Mouse (Mus musculus): Measurements from ENCODE around the gene A530016L24Rik. TPM values are rescaled to one million over a fixed set of nuclear protein-coding genes. Genes with fewer than 3 reads are reported as not detected.

A530016L24Rik gene
- total and polyA plus RNA-seq, 3 experiments: not detected

DNA sequence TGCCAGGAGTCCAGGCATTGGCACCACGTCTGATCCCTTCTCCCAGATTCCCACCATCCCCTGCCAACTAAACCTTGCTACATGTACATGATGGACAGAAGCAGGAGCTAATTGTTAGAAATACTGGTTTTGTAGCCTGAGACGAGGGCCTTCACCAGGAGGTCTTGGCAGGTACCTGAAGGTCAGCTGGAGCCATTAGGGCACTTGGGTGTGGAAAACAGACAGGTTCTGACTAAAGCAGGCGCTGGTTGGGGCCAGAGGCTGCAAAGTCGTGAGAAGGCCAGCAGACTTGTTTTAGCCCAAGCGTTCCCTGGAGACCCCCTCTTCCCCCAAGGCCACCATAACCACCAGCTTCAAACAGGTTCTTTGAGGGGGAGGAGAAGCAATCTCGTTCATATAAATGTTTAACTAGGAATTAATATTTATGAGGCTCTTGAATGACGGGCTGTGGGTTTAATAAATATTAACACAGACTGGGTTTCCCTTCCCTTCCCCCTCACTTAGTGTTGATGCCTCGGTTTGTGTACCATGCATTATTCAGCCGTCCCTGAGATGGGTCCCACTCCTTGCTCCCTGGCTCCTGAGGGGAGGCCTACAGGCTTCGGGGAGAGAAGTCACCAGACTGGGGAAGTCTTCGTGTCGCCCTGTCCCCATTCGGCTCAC, 53.1 kb downstream of the A530016L24Rik start:
- H3K27ac ChIP-seq (ENCODE audit: insufficient read depth, low read depth): no peak overlapping the region
- no peaks in the 10 kb centered on the region for H3K9me3 ChIP-seq (replicated peaks; ENCODE audit: low read length)
- H3K4me1 ChIP-seq (ENCODE audit: control insufficient read depth in 1 of 2, insufficient read depth in 2 of 2): peaks cover 4 to 23% of the 10 kb centered on the region in 2 experiments
- DNase-seq (ENCODE audit: extremely low read depth): no peak
- H3K27me3 ChIP-seq (replicated peaks): peaks cover 52% of the 10 kb centered on the region
- no peaks in the 10 kb centered on the region for H3K79me2 ChIP-seq (replicated peaks; ENCODE audit: control insufficient read depth, extremely low read depth, insufficient read depth, poor library complexity, severe bottlenecking)
- no peak overlapping the region for H3K4me3 ChIP-seq (replicated peaks in 1 of 3; ENCODE audit: low read depth in 2 of 3, low read length in 2 of 3, poor library complexity in 1 of 3)
- 0 out of 2 replicates have a peak overlapping the region, but pooled peaks have one; percentile 25 for H3K4me2 ChIP-seq (ENCODE audit: insufficient read depth, low read depth, poor library complexity, severe bottlenecking)
- no peak overlapping the region for H3K9ac ChIP-seq (ENCODE audit: insufficient read depth, low read depth)
- no peak for TF ChIP-seq POLR2A (IDR thresholded peaks at IDR 0.05; ENCODE audit: low read depth, low read length)
- TF ChIP-seq HCFC1 (IDR thresholded peaks at IDR 0.05; ENCODE audit: low read depth, low read length): no peak
- TF ChIP-seq JUN (IDR thresholded peaks at IDR 0.05; ENCODE audit: insufficient read depth, low read depth, low read length): no peak
- TF ChIP-seq NRF1 (IDR thresholded peaks at IDR 0.05; ENCODE audit: low read depth, low read length): no peak
- no peak for TF ChIP-seq JUND (conservative IDR thresholded peaks at IDR 0.05; ENCODE audit: low read depth, low read length)
- TF ChIP-seq MYC (IDR thresholded peaks at IDR 0.05; ENCODE audit: low read depth, low read length): no peak
- TF ChIP-seq CHD2 (IDR thresholded peaks at IDR 0.05; ENCODE audit: low read length): no peak
- no peak for TF ChIP-seq ZKSCAN1 (IDR thresholded peaks at IDR 0.05; ENCODE audit: borderline replicate concordance, low read depth, low read length)
- no peak for TF ChIP-seq RAD21 (IDR thresholded peaks at IDR 0.05; ENCODE audit: low read depth, low read length)
- no peak for TF ChIP-seq CTCF (conservative IDR thresholded peaks at IDR 0.05 in 1 of 2, IDR thresholded peaks at IDR 0.05 in 1 of 2; ENCODE audit: low read depth in 2 of 2, low read length in 2 of 2)
- no peak for TF ChIP-seq TBP (conservative IDR thresholded peaks at IDR 0.05; ENCODE audit: low read depth, low read length)
- no peak for TF ChIP-seq ZNF384 (IDR thresholded peaks at IDR 0.05; ENCODE audit: low read depth, low read length)
- TF ChIP-seq EP300 (IDR thresholded peaks at IDR 0.05; ENCODE audit: low read length): no peak
- TF ChIP-seq IRF4 (IDR thresholded peaks at IDR 0.05; ENCODE audit: low read depth, low read length): no peak
- no peak for TF ChIP-seq KAT2A (IDR thresholded peaks at IDR 0.05; ENCODE audit: insufficient replicate concordance, low read length)
- no peak for TF ChIP-seq USF2 (conservative IDR thresholded peaks at IDR 0.05; ENCODE audit: low read depth, low read length)
- TF ChIP-seq GABPA (IDR thresholded peaks at IDR 0.05; ENCODE audit: insufficient replicate concordance, low read depth, low read length): no peak
- no peak for TF ChIP-seq MAZ (IDR thresholded peaks at IDR 0.05; ENCODE audit: low read depth, low read length)
- TF ChIP-seq MAX (IDR thresholded peaks at IDR 0.05; ENCODE audit: low read length): no peak
- no peak for TF ChIP-seq POLR2AphosphoS2 (IDR thresholded peaks at IDR 0.05; ENCODE audit: low read depth, low read length)
- dilution Hi-C loops (cut with MboI; ENCODE audit: extremely low pct_ligation_motif_present, extremely low pct_unique_long_range_greater_than_20kb, low sequenced_read_pairs) (no loop called here), in situ Hi-C loops (cut with MboI; ENCODE audit: low pct_ligation_motif_present, low pct_unique_long_range_greater_than_20kb, low sequenced_read_pairs) (loop anchor here (5.0 kb wide), 1 partner anchor 35 kb away; no protein-coding TSS in a partner anchor)
- no peaks in the 10 kb centered on the region for H3K36me3 ChIP-seq (replicated peaks in 1 of 2; ENCODE audit: control insufficient read depth in 1 of 2, insufficient read depth in 1 of 2, low read length in 1 of 2)

DNA sequence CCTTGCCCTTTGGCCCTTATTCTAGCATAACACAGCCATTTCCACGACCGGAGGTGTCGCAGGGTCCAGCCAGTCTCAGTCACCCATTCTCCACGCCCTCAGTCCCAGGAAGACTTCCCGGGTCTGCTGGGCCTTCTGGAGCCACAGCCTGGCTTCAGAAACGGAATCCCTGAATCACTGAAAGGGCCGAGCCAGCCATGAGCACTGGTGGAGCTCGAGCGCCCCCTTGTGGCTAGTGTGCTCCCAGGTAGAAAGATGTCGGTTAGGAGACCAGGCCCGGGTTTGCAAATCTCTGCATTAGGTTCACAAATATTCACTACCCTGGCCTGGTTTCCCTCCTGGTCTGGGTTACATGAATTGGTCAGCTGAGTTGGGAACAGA, 53.7 kb downstream of the A530016L24Rik start:
- Histone ChIP-seq H3K27ac (ENCODE audit: insufficient read depth, low read depth) (no peak overlapping the region), H3K79me2 (replicated peaks; ENCODE audit: control insufficient read depth, extremely low read depth, insufficient read depth, poor library complexity, severe bottlenecking) (no peaks in the 10 kb centered on the region), H3K4me2 (ENCODE audit: insufficient read depth, low read depth, poor library complexity, severe bottlenecking) (0 out of 2 replicates have a peak overlapping the region, but pooled peaks have one; percentile 25), H3K4me3 (replicated peaks in 1 of 3; ENCODE audit: low read depth in 2 of 3, low read length in 2 of 3, poor library complexity in 1 of 3) (no peak overlapping the region), H3K36me3 (replicated peaks in 1 of 2; ENCODE audit: control insufficient read depth in 1 of 2, insufficient read depth in 1 of 2, low read length in 1 of 2) (no peaks in the 10 kb centered on the region), H3K9ac (ENCODE audit: insufficient read depth, low read depth) (no peak overlapping the region), H3K9me3 (replicated peaks; ENCODE audit: low read length) (no peaks in the 10 kb centered on the region), H3K27me3 (replicated peaks) (peaks cover 47% of the 10 kb centered on the region), H3K4me1 (ENCODE audit: control insufficient read depth in 1 of 2, insufficient read depth in 2 of 2) (peaks cover 4 to 23% of the 10 kb centered on the region in 2 experiments)
- DNase-seq (ENCODE audit: extremely low read depth): peak; percentile 83
- dilution Hi-C loops (cut with MboI; ENCODE audit: extremely low pct_ligation_motif_present, extremely low pct_unique_long_range_greater_than_20kb, low sequenced_read_pairs) (no loop called here), in situ Hi-C loops (cut with MboI; ENCODE audit: low pct_ligation_motif_present, low pct_unique_long_range_greater_than_20kb, low sequenced_read_pairs) (loop anchor here (5.0 kb wide), 1 partner anchor 36 kb away; no protein-coding TSS in a partner anchor)
- TF ChIP-seq CHD2 (IDR thresholded peaks at IDR 0.05; ENCODE audit: low read length) (no peak), ZNF384 (IDR thresholded peaks at IDR 0.05; ENCODE audit: low read depth, low read length) (no peak), USF1 (IDR thresholded peaks at IDR 0.05; ENCODE audit: low read depth, low read length) (no peak), IRF4 (IDR thresholded peaks at IDR 0.05; ENCODE audit: low read depth, low read length) (peak; percentile 24; the same call in 1 of the 2 replicates), PAX5 (IDR thresholded peaks at IDR 0.05; ENCODE audit: low read length) (no peak), NELFE (IDR thresholded peaks at IDR 0.05; ENCODE audit: low read depth, low read length) (no peak), TCF12 (IDR thresholded peaks at IDR 0.05; ENCODE audit: low read depth, low read length) (no peak), RCOR1 (conservative IDR thresholded peaks at IDR 0.05; ENCODE audit: low read depth, low read length) (no peak), ZMIZ1 (IDR thresholded peaks at IDR 0.05; ENCODE audit: low read depth, low read length) (no peak), CTCF (conservative IDR thresholded peaks at IDR 0.05 in 1 of 2, IDR thresholded peaks at IDR 0.05 in 1 of 2; ENCODE audit: low read depth in 2 of 2, low read length in 2 of 2) (peak; percentile 73 to 97), MAFK (IDR thresholded peaks at IDR 0.05; ENCODE audit: insufficient replicate concordance, low read length) (no peak), USF2 (conservative IDR thresholded peaks at IDR 0.05; ENCODE audit: low read depth, low read length) (no peak), SMC3 (IDR thresholded peaks at IDR 0.05; ENCODE audit: low read depth, low read length) (peak; percentile 87), ETS1 (conservative IDR thresholded peaks at IDR 0.05; ENCODE audit: low read depth, low read length) (no peak), MXI1 (IDR thresholded peaks at IDR 0.05; ENCODE audit: low read depth, low read length) (no peak), POLR2AphosphoS2 (IDR thresholded peaks at IDR 0.05; ENCODE audit: low read depth, low read length) (no peak), MEF2A (IDR thresholded peaks at IDR 0.05; ENCODE audit: borderline replicate concordance, low read depth, low read length) (no peak), ELF1 (IDR thresholded peaks at IDR 0.05; ENCODE audit: low read depth, low read length) (no peak)

Measured in CH12.LX (cell line).